Mouse (Mus musculus): ENCODE data around the gene Ugt1a10. TPM values are rescaled to one million over a fixed set of nuclear protein-coding genes. Genes with fewer than 3 reads are reported as not detected.
"Not testable (repeated sequence)": the region's sequence is repeated elsewhere in the genome, so short reads cannot be mapped to it uniquely, and the experiment has no call there.

Ugt1a10 gene
- 0.22 TPM in 1 of 2 replicates, not detected in the other for polyA plus RNA-seq (2015; fragmentation: Nextera tagmentation; extraction: Ambion mirVana)

GRCm38 (mm10) chr1:88055088-88055487 is at the start of gene Ugt1a10:
Gene Ugt1a10, plus strand, starts transcription at chr1:88055388.
- H3K9me3 ChIP-seq: no peaks in the 10 kb centered on the region
- ATAC-seq (ENCODE audit: borderline replicate concordance, extremely low read depth, low FRiP score, low TSS enrichment): no peak
- no peak within 1 kb of the TSS for H3K9ac ChIP-seq
- H3K4me2 ChIP-seq: no peak within 1 kb of the TSS
- WGBS: 79% methylated on average over 1 of the region's 1 CpGs
- H3K27ac ChIP-seq: no peak within 1 kb of the TSS
- H3K4me3 ChIP-seq: no peak within 1 kb of the TSS
- no peaks in the 10 kb centered on the region for H3K27me3 ChIP-seq
- no peaks in the 10 kb centered on the region for H3K36me3 ChIP-seq
- H3K4me1 ChIP-seq: no peaks in the 10 kb centered on the region

GRCm38 (mm10) chr1:88007692-88008210 is 47.4 kb upstream of the Ugt1a10 start:
- peak; percentile 33; the same call in 1 of the 2 replicates for ATAC-seq (ENCODE audit: borderline replicate concordance, extremely low read depth, low FRiP score, low TSS enrichment)
- Histone ChIP-seq H3K9ac (peak overlapping the region; percentile 79), H3K36me3 (peaks cover 6% of the 10 kb centered on the region; the same call in 1 of the 2 replicates), H3K27ac (peak overlapping the region; percentile 86), H3K4me2 (peak overlapping the region; percentile 75), H3K4me1 (peaks cover 8% of the 10 kb centered on the region), H3K4me3 (peak overlapping the region; percentile 67), H3K9me3 (no peaks in the 10 kb centered on the region), H3K27me3 (no peaks in the 10 kb centered on the region)
- 3% methylated on average over 5 of the region's 5 CpGs for WGBS

GRCm38 (mm10) chr1:88008211-88008697 is 46.9 kb upstream of the Ugt1a10 start, which contains the start of gene Usp40:
Gene Usp40, minus strand, starts transcription at chr1:88008551.
- Histone ChIP-seq H3K27ac (peak within 1 kb of the TSS; percentile 86), H3K9me3 (no peaks in the 10 kb centered on the region), H3K27me3 (no peaks in the 10 kb centered on the region), H3K4me3 (peak within 1 kb of the TSS; percentile 67), H3K4me1 (peaks cover 8% of the 10 kb centered on the region), H3K4me2 (peak within 1 kb of the TSS; percentile 75), H3K36me3 (peaks cover 5% of the 10 kb centered on the region; the same call in 1 of the 2 replicates), H3K9ac (peak within 1 kb of the TSS; percentile 79)
- ATAC-seq (ENCODE audit: borderline replicate concordance, extremely low read depth, low FRiP score, low TSS enrichment): peak; percentile 96
- under 1% methylated on average over 45 of the region's 45 CpGs for WGBS

GRCm38 (mm10) chr1:88008735-88009134 is 46.5 kb upstream of the Ugt1a10 start:
- Histone ChIP-seq H3K9me3 (no peaks in the 10 kb centered on the region), H3K27me3 (no peaks in the 10 kb centered on the region), H3K4me3 (peak overlapping the region; percentile 67), H3K4me1 (peaks cover 8% of the 10 kb centered on the region), H3K36me3 (peaks cover 3% of the 10 kb centered on the region; the same call in 1 of the 2 replicates), H3K27ac (peak overlapping the region; percentile 86; the same call in 1 of the 2 replicates), H3K9ac (peak overlapping the region; percentile 79), H3K4me2 (peak overlapping the region; percentile 75)
- ATAC-seq (ENCODE audit: borderline replicate concordance, extremely low read depth, low FRiP score, low TSS enrichment): no peak
- WGBS: 36% methylated on average over 4 of the region's 4 CpGs

GRCm38 (mm10) chr1:88009521-88009920 is 45.7 kb upstream of the Ugt1a10 start:
- no peaks in the 10 kb centered on the region; the same call in 1 of the 2 replicates for H3K36me3 ChIP-seq
- H3K9ac ChIP-seq: no peak overlapping the region
- ATAC-seq (ENCODE audit: borderline replicate concordance, extremely low read depth, low FRiP score, low TSS enrichment): no peak
- no peaks in the 10 kb centered on the region for H3K27me3 ChIP-seq
- no peak overlapping the region for H3K4me2 ChIP-seq
- H3K4me3 ChIP-seq: no peak overlapping the region
- no peak overlapping the region for H3K27ac ChIP-seq
- H3K4me1 ChIP-seq: peaks cover 8% of the 10 kb centered on the region
- no peaks in the 10 kb centered on the region for H3K9me3 ChIP-seq
- 74% methylated on average over 3 of the region's 3 CpGs for WGBS

GRCm38 (mm10) chr1:88013726-88014125 is 41.5 kb upstream of the Ugt1a10 start:
- no peak overlapping the region for H3K4me2 ChIP-seq
- no peaks in the 10 kb centered on the region for H3K36me3 ChIP-seq
- H3K4me1 ChIP-seq: peaks cover 2% of the 10 kb centered on the region; the same call in 1 of the 2 replicates
- no peak overlapping the region for H3K4me3 ChIP-seq
- H3K9ac ChIP-seq: no peak overlapping the region
- no peak overlapping the region for H3K27ac ChIP-seq
- no peak for ATAC-seq (ENCODE audit: borderline replicate concordance, extremely low read depth, low FRiP score, low TSS enrichment)
- no peaks in the 10 kb centered on the region; the same call in 1 of the 2 replicates for H3K9me3 ChIP-seq
- 64% methylated on average over 3 of the region's 3 CpGs for WGBS
- no peaks in the 10 kb centered on the region for H3K27me3 ChIP-seq

GRCm38 (mm10) chr1:88014194-88014593 is 41.0 kb upstream of the Ugt1a10 start:
- no peaks in the 10 kb centered on the region for H3K4me1 ChIP-seq
- H3K9me3 ChIP-seq: no peaks in the 10 kb centered on the region; the same call in 1 of the 2 replicates
- ATAC-seq (ENCODE audit: borderline replicate concordance, extremely low read depth, low FRiP score, low TSS enrichment): no peak
- no peaks in the 10 kb centered on the region for H3K27me3 ChIP-seq
- H3K4me2 ChIP-seq: no peak overlapping the region
- WGBS: 90% methylated on average over 4 of the region's 4 CpGs
- no peak overlapping the region for H3K27ac ChIP-seq
- no peak overlapping the region for H3K9ac ChIP-seq
- no peaks in the 10 kb centered on the region for H3K36me3 ChIP-seq
- H3K4me3 ChIP-seq: no peak overlapping the region

- 93% methylated on average over 4 of the region's 4 CpGs for WGBS
- no peaks in the 10 kb centered on the region for H3K4me1 ChIP-seq
- no peak for ATAC-seq (ENCODE audit: borderline replicate concordance, extremely low read depth, low FRiP score, low TSS enrichment)
- H3K27ac ChIP-seq: no peak overlapping the region
- H3K9ac ChIP-seq: no peak overlapping the region
- no peak overlapping the region for H3K4me2 ChIP-seq
- H3K27me3 ChIP-seq: no peaks in the 10 kb centered on the region
- H3K9me3 ChIP-seq: no peaks in the 10 kb centered on the region; the same call in 1 of the 2 replicates
- H3K36me3 ChIP-seq: no peaks in the 10 kb centered on the region
- no peak overlapping the region for H3K4me3 ChIP-seq
Measured at GRCm38 (mm10) chr1:88014671-88015070, 40.5 kb upstream of the Ugt1a10 start.

- Histone ChIP-seq H3K4me2 (no peak overlapping the region), H3K4me3 (no peak overlapping the region), H3K36me3 (no peaks in the 10 kb centered on the region), H3K27ac (no peak overlapping the region), H3K9me3 (no peaks in the 10 kb centered on the region; the same call in 1 of the 2 replicates), H3K4me1 (no peaks in the 10 kb centered on the region), H3K9ac (no peak overlapping the region), H3K27me3 (no peaks in the 10 kb centered on the region)
- no peak for ATAC-seq (ENCODE audit: borderline replicate concordance, extremely low read depth, low FRiP score, low TSS enrichment)
- WGBS: 84% methylated on average over 6 of the region's 6 CpGs
Measured at GRCm38 (mm10) chr1:88015371-88015770, 39.8 kb upstream of the Ugt1a10 start.

- H3K27ac ChIP-seq; H3K4me3 ChIP-seq; H3K36me3 ChIP-seq; H3K4me2 ChIP-seq; H3K27me3 ChIP-seq; H3K4me1 ChIP-seq; H3K9ac ChIP-seq; H3K9me3 ChIP-seq; ATAC-seq (ENCODE audit: borderline replicate concordance, extremely low read depth, low FRiP score, low TSS enrichment): not testable (repeated sequence)
- WGBS: 39% methylated on average over 3 of the region's 3 CpGs
Measured at GRCm38 (mm10) chr1:88025244-88025643, 29.9 kb upstream of the Ugt1a10 start.

GRCm38 (mm10) chr1:88043044-88043443 is 12.1 kb upstream of the Ugt1a10 start:
- H3K4me2 ChIP-seq; H3K4me1 ChIP-seq; H3K4me3 ChIP-seq; H3K27ac ChIP-seq; H3K36me3 ChIP-seq; H3K27me3 ChIP-seq; ATAC-seq (ENCODE audit: borderline replicate concordance, extremely low read depth, low FRiP score, low TSS enrichment); H3K9me3 ChIP-seq; H3K9ac ChIP-seq: not testable (repeated sequence)
- 86% methylated on average over 1 of the region's 2 CpGs for whole genome bisulfite sequencing

- 49% methylated on average over 4 of the region's 5 CpGs for WGBS
- not testable (repeated sequence) for H3K36me3 ChIP-seq; ATAC-seq (ENCODE audit: borderline replicate concordance, extremely low read depth, low FRiP score, low TSS enrichment); H3K27ac ChIP-seq; H3K4me1 ChIP-seq; H3K4me3 ChIP-seq; H3K9me3 ChIP-seq; H3K9ac ChIP-seq; H3K27me3 ChIP-seq; H3K4me2 ChIP-seq
Measured at GRCm38 (mm10) chr1:88044832-88045437, 10.3 kb upstream of the Ugt1a10 start.
